Mouse (Mus musculus): Measurements from ENCODE around the gene Ppp1r12c. TPM values are rescaled to one million over a fixed set of nuclear protein-coding genes. Genes with fewer than 3 reads are reported as not detected.

The Ppp1r12c gene
- total RNA-seq, 2 experiments from 2014 or later, result 15.5 to 19.0 TPM

DNA sequence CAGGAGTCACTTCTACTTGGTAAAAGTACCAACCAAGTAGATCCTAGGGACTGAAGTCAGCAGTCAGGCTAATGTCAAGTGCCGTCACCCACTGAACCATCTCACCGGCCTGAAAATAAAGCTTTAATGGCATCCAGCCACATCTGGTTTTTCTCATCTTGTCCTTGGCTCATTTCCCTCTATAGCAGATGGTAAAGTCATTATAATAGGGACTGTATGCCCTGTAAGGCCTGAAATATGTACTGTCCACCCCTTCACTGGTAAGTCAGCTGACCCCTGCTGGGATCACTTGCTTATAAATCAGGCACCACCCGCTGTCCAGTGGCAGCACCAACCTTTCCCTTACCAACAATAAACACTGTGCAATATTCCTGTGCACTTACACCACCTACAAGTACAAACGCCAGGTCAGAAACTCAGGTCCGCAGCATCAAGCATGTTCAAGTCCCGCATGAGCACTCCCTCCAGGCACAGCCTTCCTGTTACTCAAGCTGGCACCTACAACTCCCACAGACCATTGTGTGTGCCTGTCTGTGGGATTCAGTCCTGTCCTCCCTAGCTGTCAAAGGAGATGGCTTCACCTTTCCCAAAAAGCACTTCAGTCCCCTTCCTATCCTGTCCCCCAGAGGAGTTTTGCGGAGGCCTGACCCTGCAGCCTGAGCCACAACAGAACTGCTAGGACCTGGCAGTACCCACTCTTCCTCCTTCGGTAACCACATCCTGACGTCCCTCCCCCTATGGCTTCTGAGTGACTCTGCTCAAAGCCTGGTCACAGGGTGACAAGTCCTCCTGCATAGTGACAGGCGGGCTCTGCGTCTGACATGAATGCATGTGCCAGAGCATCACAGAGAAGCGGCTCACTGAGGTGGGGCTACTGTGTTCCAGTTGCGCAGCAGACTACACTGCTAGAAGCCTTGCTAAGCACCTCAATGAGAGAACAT lies 8.9 kb downstream of the Ppp1r12c start:
- no peak for DNase-seq (ENCODE audit: low spot score)

GRCm38 (mm10) chr7:4491308-4491707 lies 10.2 kb downstream of the Ppp1r12c start:
- no peak for DNase-seq (ENCODE audit: low spot score)

- DNase-seq (ENCODE audit: low spot score), result no peak
Measured at GRCm38 (mm10) chr7:4482281-4482680, 19.2 kb downstream of the Ppp1r12c start.

DNA sequence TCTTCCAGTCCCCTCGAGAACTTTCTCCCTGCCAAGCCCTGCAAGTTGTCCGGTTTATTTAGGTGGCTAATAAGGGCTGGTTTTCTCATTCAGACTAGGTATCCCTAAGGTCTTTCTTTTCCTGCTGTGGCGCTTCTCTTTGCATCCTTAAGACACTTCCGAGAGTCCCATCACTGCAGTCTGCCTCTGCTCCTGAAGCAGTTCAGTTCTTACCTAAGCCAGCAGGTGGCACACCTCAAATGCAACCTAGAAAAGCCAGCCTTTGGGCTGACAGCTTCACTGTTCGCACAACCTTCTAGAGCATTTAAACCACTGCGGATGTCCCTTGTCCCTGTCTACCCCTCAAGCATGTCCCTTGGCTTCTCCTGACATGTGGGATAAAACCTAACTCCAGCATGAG lies 21.8 kb downstream of the Ppp1r12c start:
- DNase-seq (ENCODE audit: low spot score), result no peak

DNA sequence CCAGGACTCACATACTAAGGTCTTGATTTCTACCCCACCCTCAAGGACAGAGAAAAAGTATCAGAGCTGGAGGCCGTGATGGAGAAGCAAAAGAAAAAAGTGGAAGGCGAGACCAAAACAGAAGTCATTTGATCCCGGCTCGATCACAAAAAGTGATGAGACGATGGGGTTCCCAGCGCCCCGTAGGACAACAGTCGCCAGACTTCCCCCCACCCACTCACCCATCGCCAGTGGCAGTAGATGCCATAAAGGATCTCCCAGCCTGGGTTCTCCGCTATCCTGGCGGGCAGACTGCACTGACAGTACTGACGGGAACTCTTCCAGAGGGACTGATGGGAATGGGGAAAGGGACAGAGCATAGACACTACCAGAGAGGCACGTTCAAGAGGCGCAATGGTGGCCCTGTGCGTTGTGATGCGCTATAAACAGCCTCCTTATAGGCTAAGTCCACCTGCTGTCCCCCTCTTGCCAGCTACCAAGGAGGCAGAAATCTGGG lies 22.6 kb downstream of the Ppp1r12c start:
- no peak for DNase-seq (ENCODE audit: low spot score)

DNA sequence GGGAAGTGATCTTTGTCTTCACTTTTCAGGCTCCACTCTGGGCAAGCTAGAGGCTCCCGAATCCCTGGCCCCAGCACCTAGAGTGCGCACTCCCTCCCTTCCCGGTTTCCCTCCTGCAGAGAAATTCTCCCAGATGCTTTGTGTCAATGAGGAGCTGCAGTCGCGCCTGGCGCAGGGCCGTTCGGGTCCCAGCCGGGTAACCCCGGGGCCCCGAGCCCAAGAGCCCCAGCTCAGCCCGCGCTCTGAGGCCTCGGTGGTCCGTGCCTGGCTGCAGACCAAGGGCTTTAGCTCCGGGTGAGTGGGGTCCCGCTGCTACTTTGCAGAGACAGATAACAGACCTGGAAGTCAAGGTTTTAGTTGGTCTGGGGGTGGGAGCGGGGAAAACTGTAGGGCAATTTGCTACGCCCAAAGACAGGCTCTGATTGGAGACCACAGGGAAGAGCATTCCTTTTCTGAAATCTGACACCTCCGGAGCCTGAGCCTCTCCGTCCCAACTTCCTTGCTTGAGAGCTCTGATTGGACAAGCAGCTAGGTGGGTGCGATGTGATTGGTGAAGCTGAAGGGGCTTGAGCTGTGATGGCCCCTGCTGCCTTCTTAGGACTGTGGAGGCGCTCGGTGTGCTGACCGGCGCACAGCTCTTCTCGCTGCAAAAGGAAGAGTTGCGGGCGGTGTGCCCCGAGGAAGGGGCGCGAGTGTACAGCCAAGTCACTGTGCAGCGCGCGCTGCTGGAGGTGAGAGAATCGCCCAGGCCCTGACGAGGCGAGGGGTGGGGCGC lies 23.3 kb downstream of the Ppp1r12c start:
- DNase-seq (ENCODE audit: low spot score), result peak; percentile 77

GRCm38 (mm10) chr7:4473940-4474339 lies 27.5 kb downstream of the Ppp1r12c start:
- no peak for DNase-seq (ENCODE audit: low spot score)

- peak; percentile 75 for DNase-seq (ENCODE audit: low spot score)
Measured at GRCm38 (mm10) chr7:4471179-4471555, 30.3 kb downstream of the Ppp1r12c start.

GRCm38 (mm10) chr7:4470275-4471178 lies 31.0 kb downstream of the Ppp1r12c start:
- peak; percentile 54 for DNase-seq (ENCODE audit: low spot score)

GRCm38 (mm10) chr7:4467801-4468200 lies 33.7 kb downstream of the Ppp1r12c start:
- no peak for DNase-seq (ENCODE audit: low spot score)

- DNase-seq (ENCODE audit: low spot score), result no peak
Measured at GRCm38 (mm10) chr7:4464194-4464824, 37.2 kb downstream of the Ppp1r12c start.

- no peak for DNase-seq (ENCODE audit: low spot score)
Measured at GRCm38 (mm10) chr7:4460576-4461434, 40.7 kb downstream of the Ppp1r12c start, which contains the start of gene Eps8l1. TSS of gene Eps8l1 (plus strand) at chr7:4460674.

DNA sequence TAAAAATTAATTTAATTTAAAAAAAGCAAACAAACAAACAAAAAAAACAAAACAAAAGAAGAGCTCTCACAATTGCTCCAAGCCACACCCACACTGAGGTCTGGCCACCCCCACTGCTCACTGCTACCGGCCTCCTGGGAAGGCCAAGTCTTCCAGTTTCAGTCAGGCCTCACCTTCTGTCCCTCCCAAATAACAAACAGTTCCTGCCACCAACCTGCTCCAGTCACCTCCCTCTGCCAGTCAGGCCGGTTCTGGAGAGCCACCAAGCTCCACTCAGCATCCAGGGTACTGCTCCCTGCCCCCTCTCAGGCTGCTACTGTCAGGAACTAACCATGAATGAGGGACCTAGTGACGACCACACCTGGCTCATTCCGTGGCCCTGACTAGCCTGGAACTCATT lies 48.8 kb downstream of the Ppp1r12c start:
- DNase-seq (ENCODE audit: low spot score), result no peak

DNA sequence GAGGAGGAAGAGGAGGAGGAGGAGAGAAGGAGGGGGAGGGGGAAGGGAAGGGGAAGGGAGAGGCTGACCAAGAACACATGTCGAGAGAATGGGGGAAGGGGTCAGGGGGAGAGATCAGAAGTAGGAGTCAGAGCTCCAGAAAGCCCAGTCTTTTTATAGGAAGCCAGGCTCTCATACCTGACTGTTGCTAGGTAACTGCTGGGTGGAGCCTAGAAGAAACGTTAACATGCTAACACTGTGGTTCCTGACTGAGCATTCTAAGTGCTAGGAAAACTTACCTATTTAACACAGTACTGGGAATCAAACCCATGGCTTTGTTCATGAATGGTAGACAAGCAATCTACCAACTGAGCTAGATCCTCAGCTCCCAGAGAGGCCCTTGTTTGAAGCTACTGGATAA lies 52.3 kb downstream of the Ppp1r12c start:
- DNase-seq (ENCODE audit: low spot score), result no peak

GRCm38 (mm10) chr7:4448439-4448838 lies 53.0 kb downstream of the Ppp1r12c start:
- DNase-seq (ENCODE audit: low spot score), result no peak

DNA sequence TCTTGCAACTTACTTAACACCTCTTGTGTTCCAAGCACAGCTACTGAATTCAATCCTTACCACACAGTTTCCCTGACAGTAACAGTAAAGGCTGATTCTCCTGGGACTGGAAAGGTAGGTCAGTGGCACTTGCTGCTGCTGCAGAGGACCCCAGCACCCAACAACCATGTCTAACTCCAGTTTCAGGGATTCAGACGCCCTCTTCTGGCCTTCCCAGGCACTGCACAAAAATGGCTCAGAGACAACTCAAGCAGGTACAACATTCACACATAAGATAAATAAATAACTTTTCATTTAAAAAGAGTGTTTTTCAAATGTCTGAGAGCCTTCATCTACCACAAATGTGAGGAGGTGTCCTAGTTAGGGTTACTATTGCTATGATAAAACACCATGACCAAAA lies 54.3 kb downstream of the Ppp1r12c start:
- no peak for DNase-seq (ENCODE audit: low spot score)

DNA sequence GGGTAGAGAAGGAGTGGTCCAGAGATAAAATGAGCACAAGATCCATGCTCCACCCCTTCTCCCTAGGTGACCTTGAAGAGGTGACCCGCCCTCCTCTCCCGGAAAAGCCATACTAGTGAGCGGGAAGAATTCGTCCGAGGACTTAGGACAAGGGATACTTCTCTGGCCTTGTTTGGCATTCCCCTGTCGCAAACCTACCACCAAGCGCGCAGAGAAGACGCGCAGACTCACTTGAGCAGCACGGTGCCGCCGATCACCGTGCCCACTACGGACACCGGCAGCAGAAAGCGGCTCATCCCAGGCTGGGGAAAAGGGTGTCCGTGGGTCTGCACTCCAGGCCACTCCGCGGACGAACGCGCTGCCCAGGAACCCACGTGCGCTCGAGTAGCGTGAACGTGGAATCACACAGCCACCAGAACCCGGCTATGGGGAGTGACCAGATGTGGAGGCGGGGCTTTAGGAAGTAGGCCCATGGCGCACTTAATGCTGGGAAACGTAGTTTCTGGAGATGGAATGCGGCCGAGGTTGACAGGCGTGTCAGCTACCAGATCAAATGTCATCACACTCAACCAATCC lies 56.2 kb downstream of the Ppp1r12c start, which contains the start of gene Rdh13:
Gene Rdh13 (minus strand): TSS at position 434 of the 576 bp plus-strand sequence.
- peak; percentile 95 for DNase-seq (ENCODE audit: low spot score)

- DNase-seq (ENCODE audit: low spot score), result no peak
Measured at GRCm38 (mm10) chr7:4440549-4440948, 60.9 kb downstream of the Ppp1r12c start.

DNA sequence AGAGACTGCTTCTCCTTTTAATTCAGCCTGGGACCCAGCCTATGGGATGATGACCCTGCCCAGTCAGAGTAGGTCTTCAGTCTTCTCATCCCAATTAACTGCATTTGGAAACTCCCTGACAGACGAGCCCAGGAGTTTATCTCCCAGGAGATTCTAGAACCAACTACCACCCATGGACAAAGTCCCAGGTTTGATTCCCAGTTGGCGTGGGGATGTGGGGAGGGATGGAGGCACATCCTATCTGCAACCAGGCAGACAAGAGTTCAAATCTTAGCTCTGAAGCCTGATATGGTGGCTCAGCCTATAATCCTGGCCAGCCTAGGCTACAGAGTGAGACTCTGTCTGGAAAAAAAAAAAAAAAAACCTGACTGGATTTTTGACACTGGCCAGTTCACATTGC lies 63.8 kb downstream of the Ppp1r12c start:
- DNase-seq (ENCODE audit: low spot score), result no peak

Data from gastrocnemius, adult 18-20 months (tissue).